Mouse (Mus musculus) liver, embryonic 14.5 days (tissue): ENCODE measurements at regions not wholly inside any gene's neighbourhood (a gene's known extent, or its start where the extent isn't known, plus 50 kb on each side); places are given as distances from the start of the nearest gene placed in this dataset.

ENCODE experiments used
- ATAC-seq: fragments of 200-750 bp; cut with Nextera tagmentation; 2 replicates; pipeline ENCODE4 v1.8.0; 2017; ENCODE audit warnings: moderate number of reproducible peaks, mild to moderate bottlenecking, moderate library complexity; ENCODE audit not compliant: insufficient read depth
- DNase-seq, 3 experiments: peaks; one replicate each; pipeline ENCODE4 v3.0.0-alpha.2; 2012 to 2013; ENCODE audit warnings: low read depth in 3 of 3, low spot score in 3 of 3
- H3K27ac ChIP-seq: fragments of 300-500 bp; sonication (generic); 2 replicates; pipeline ENCODE4 v1.5.1; 2014; ENCODE audit warnings: moderate library complexity, mild to moderate bottlenecking, control low read depth, inconsistent platforms
- H3K27me3 ChIP-seq: fragments of 300-500 bp; sonication (generic); 2 replicates; pipeline ENCODE4 v1.6.1; 2014; ENCODE audit warnings: mild to moderate bottlenecking, low read length, moderate library complexity; ENCODE audit not compliant: control insufficient read depth, insufficient read depth
- H3K36me3 ChIP-seq: fragments of 300-500 bp; sonication (generic); replicated peaks from 2 replicates; pipeline ENCODE4 v1.6.1; 2014; ENCODE audit warnings: low read depth; ENCODE audit not compliant: control insufficient read depth, insufficient read depth
- H3K4me1 ChIP-seq, 2 experiments: fragments of 200-500 bp in 1 of 2; fragments of 300-500 bp in 1 of 2; sonication (generic) in 1 of 2; replicated peaks; 2 replicates each; pipeline ENCODE4 v1.6.1; 2012 to 2014; ENCODE audit warnings: antibody characterized with exemption in 1 of 2, inconsistent platforms in 1 of 2, low read length in 1 of 2; ENCODE audit not compliant: control insufficient read depth in 2 of 2, insufficient read depth in 2 of 2
- H3K4me2 ChIP-seq: fragments of 300-500 bp; sonication (generic); 2 replicates; pipeline ENCODE4 v1.6.1; 2014; ENCODE audit warnings: low read depth, mild to moderate bottlenecking, control low read depth, moderate library complexity
- H3K4me3 ChIP-seq, 2 experiments: fragments of 200-500 bp in 1 of 2; fragments of 300-500 bp in 1 of 2; sonication (generic) in 1 of 2; 2 replicates each; pipeline ENCODE4 v1.5.1; 2012 to 2014; ENCODE audit warnings: low read depth in 2 of 2, low read length in 2 of 2, mild to moderate bottlenecking in 2 of 2, control low read depth in 1 of 2, inconsistent platforms in 1 of 2, moderate library complexity in 1 of 2; ENCODE audit not compliant: insufficient read depth in 1 of 2
- H3K9ac ChIP-seq: fragments of 300-500 bp; sonication (generic); replicated peaks from 2 replicates; pipeline ENCODE4 v1.6.1; 2014; ENCODE audit warnings: mild to moderate bottlenecking, control low read depth, moderate library complexity
- H3K9me3 ChIP-seq: fragments of 300-500 bp; sonication (generic); 2 replicates; pipeline ENCODE4 v1.6.1; 2016; ENCODE audit warnings: low read length, mixed read lengths; ENCODE audit not compliant: control insufficient read depth
- CTCF ChIP-seq: IDR thresholded peaks from 2 replicates; pipeline ENCODE4 v1.5.1; 2016; ENCODE audit warnings: antibody characterized with exemption, low read depth, control low read depth
- EP300 ChIP-seq: IDR thresholded peaks from 2 replicates; pipeline ENCODE4 v1.6.1; 2016; ENCODE audit warnings: antibody characterized with exemption, low read depth
- WGBS: fragments of 180-500 bp; shearing (Covaris S2); extraction: QIAGEN DNeasy Blood & Tissue Kit; methylation state at CpG from one replicate; pipeline ENCODE4 v1.1.7; 2014; ENCODE audit not compliant: insufficient replicate concordance; 5-methylcytosine and 5-hydroxymethylcytosine counted together

DNA sequence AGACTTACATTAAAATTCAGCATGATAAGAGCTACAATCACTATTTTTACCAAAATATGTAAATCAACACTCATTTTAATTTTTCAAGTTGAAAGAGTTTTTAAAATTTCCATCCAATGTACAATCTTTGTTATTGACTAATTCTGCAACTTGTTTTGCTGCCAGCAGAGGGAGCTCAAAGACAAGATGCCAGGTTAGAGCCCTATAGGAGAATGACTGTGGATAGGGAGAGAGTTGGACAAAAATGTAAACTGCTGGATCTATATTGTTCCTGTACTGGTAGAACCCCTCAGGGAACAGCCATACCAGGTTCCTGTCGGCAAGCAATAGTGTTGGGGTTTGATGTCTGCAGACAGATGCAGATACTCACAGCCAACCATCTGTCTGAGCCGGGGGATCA is 288.8 kb upstream of the 4930550L24Rik start:
- no peak for DNase-seq
- TF ChIP-seq CTCF: peak; percentile 46
- TF ChIP-seq EP300: no peak
- Histone ChIP-seq H3K9ac (no peak overlapping the region), H3K36me3 (no peaks in the 10 kb centered on the region), H3K27me3 (no peaks in the 10 kb centered on the region), H3K4me3 (no peak overlapping the region), H3K4me1 (no peaks in the 10 kb centered on the region), H3K27ac (no peak overlapping the region), H3K4me2 (no peak overlapping the region), H3K9me3 (no peaks in the 10 kb centered on the region)
- WGBS: 54% methylated on average over 2 of the region's 2 CpGs
- ATAC-seq: no peak
